Mouse (Mus musculus): ENCODE data around the gene Tmem120b.

GRCm38 (mm10) chr5:123151077-123151476, 82.9 kb downstream of the Tmem120b start:
- TF ChIP-seq GATA1 (IDR thresholded peaks at IDR 0.05; ENCODE audit: low read length), result no peak
- no peak for TF ChIP-seq TAL1 (IDR thresholded peaks at IDR 0.05; ENCODE audit: low read length)
